Mouse (Mus musculus) embryonic facial prominence, embryonic 12.5 days (tissue): Measurements from ENCODE around the gene Olfr131. TPM values are rescaled to one million over a fixed set of nuclear protein-coding genes. Genes with fewer than 3 reads are reported as not detected.
"Not testable (repeated sequence)": the region's sequence is repeated elsewhere in the genome, so short reads cannot be mapped to it uniquely, and the experiment has no call there.

Experiments used
- ATAC-seq: fragments of 200-750 bp; cut with Nextera tagmentation; 2 replicates; pipeline ENCODE4 v1.8.0; 2017; ENCODE audit not compliant: insufficient number of reproducible peaks, insufficient read depth, low FRiP score, low TSS enrichment
- H3K27ac ChIP-seq: fragments of 300-500 bp; sonication (generic); 2 replicates; pipeline ENCODE4 v1.5.1; 2016; ENCODE audit warnings: mild to moderate bottlenecking
- H3K27me3 ChIP-seq: fragments of 300-500 bp; sonication (generic); 2 replicates; pipeline ENCODE4 v1.6.1; 2016; ENCODE audit warnings: mild to moderate bottlenecking, moderate library complexity
- H3K36me3 ChIP-seq: fragments of 300-500 bp; sonication (generic); 2 replicates; pipeline ENCODE4 v1.6.1; 2016; ENCODE audit warnings: mild to moderate bottlenecking
- H3K4me1 ChIP-seq: fragments of 300-500 bp; sonication (generic); 2 replicates; pipeline ENCODE4 v1.6.1; 2016
- H3K4me2 ChIP-seq: fragments of 300-500 bp; sonication (generic); replicated peaks from 2 replicates; pipeline ENCODE4 v1.6.1; 2016; ENCODE audit warnings: mild to moderate bottlenecking, moderate library complexity
- H3K4me3 ChIP-seq: fragments of 300-500 bp; sonication (generic); 2 replicates; pipeline ENCODE4 v1.5.1; 2016; ENCODE audit warnings: mild to moderate bottlenecking
- H3K9ac ChIP-seq: fragments of 300-500 bp; sonication (generic); 2 replicates; pipeline ENCODE4 v1.6.1; 2016; ENCODE audit warnings: mild to moderate bottlenecking, moderate library complexity
- H3K9me3 ChIP-seq: fragments of 300-500 bp; sonication (generic); 2 replicates; pipeline ENCODE4 v1.6.1; 2016; ENCODE audit warnings: mild to moderate bottlenecking, moderate library complexity
- WGBS: fragments of 180-500 bp; shearing (Covaris S2); methylation state at CpG from one replicate; pipeline ENCODE4 v1.1.7; 2016; 5-methylcytosine and 5-hydroxymethylcytosine counted together
- polyA plus RNA-seq: library from polyadenylated mRNA; unstranded; fragments of >200 nt; fragmentation: Nextera tagmentation; extraction: Ambion mirVana; gene quantifications from 2 replicates; pipeline ENCODE4 v1.2.1, GENCODE M21; 2016

Gene Olfr131
- polyA plus RNA-seq, result not detected in 2 replicates

- Histone ChIP-seq H3K4me1 (no peaks in the 10 kb centered on the region), H3K27ac (no peak within 1 kb of the TSS), H3K27me3 (no peaks in the 10 kb centered on the region), H3K9ac (no peak within 1 kb of the TSS), H3K36me3 (no peaks in the 10 kb centered on the region), H3K9me3 (no peaks in the 10 kb centered on the region), H3K4me2 (no peak within 1 kb of the TSS), H3K4me3 (no peak within 1 kb of the TSS)
- ATAC-seq, result no peak
Measured at GRCm38 (mm10) chr17:38088593-38088992, at the start of gene Olfr131. Gene Olfr131, minus strand, starts transcription at chr17:38088693.

- no peaks in the 10 kb centered on the region for H3K36me3 ChIP-seq
- no peak for ATAC-seq
- no peaks in the 10 kb centered on the region for H3K4me1 ChIP-seq
- no peak within 1 kb of the TSS for H3K27ac ChIP-seq
- 46% methylated on average over 1 of the region's 1 CpGs for WGBS
- no peaks in the 10 kb centered on the region for H3K9me3 ChIP-seq
- no peak within 1 kb of the TSS for H3K4me3 ChIP-seq
- no peak within 1 kb of the TSS for H3K4me2 ChIP-seq
- no peak within 1 kb of the TSS for H3K9ac ChIP-seq
- H3K27me3 ChIP-seq, result no peaks in the 10 kb centered on the region
Measured at GRCm38 (mm10) chr17:38134426-38134825, 45.9 kb upstream of the Olfr131 start, which contains the start of gene Olfr132. Gene Olfr132, minus strand, starts transcription at chr17:38134526.

- WGBS, result 77% methylated on average over 3 of the region's 3 CpGs
- H3K9me3 ChIP-seq, H3K27ac ChIP-seq, H3K4me2 ChIP-seq, H3K27me3 ChIP-seq, ATAC-seq, H3K9ac ChIP-seq, H3K4me3 ChIP-seq, H3K36me3 ChIP-seq, H3K4me1 ChIP-seq: not testable (repeated sequence)
Measured at GRCm38 (mm10) chr17:38125371-38125770, 36.9 kb upstream of the Olfr131 start.

DNA sequence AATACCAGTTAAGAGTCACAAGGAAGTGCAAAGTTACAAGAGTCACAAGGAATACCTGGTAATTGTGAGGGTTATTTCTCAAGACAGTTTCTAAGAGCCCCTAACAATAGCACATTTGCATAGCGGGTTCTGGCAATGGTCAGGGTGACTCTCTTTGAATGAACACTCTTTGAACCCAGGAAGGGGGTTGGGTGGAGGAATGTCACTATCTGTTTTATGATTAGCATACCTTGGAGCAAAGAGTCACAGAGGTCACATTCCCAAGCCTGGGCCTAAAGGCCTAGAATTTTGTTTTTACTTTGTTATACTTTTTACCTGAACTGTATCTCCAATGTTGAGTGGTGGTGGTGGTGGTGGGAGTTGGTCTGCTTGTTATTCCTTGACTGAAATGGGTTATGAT, 35.7 kb upstream of the Olfr131 start:
- not testable (repeated sequence) for H3K36me3 ChIP-seq, H3K4me2 ChIP-seq, H3K9ac ChIP-seq, H3K4me3 ChIP-seq, ATAC-seq, H3K27me3 ChIP-seq, H3K9me3 ChIP-seq, H3K4me1 ChIP-seq, H3K27ac ChIP-seq
- WGBS, result 65% methylated on average over 1 of the region's 1 CpGs

DNA sequence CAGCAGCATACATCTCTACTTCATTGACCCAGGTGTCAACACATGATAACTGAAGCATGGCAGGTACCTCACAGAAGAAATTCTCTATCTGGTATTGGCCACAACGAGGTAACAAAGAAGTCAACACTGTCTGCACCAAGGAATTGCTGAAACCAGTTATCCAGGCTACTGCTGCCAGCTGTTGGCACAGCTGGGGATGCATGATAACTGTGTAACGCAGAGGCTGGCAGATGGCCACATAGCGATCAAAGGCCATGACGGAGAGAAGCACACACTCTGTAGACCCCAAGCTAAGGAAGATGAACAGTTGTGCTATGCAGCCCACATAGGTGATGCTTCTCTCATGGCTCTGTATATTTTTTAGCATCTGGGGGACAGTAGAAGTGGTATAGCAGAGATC, 6.1 kb downstream of the Olfr131 start:
- Histone ChIP-seq H3K27me3 (no peaks in the 10 kb centered on the region), H3K27ac (no peak overlapping the region), H3K9me3 (0 out of 2 replicates have a peak, but pooled peaks cover 4% of the 10 kb centered on the region), H3K4me3 (no peak overlapping the region), H3K4me1 (no peaks in the 10 kb centered on the region), H3K4me2 (no peak overlapping the region), H3K36me3 (no peaks in the 10 kb centered on the region), H3K9ac (no peak overlapping the region)
- WGBS, result 86% methylated on average over 4 of the region's 4 CpGs
- no peak for ATAC-seq

GRCm38 (mm10) chr17:38063621-38064020, 24.9 kb downstream of the Olfr131 start, which contains the start of gene Olfr130:
Gene Olfr130, plus strand, starts transcription at chr17:38063921.
- no peaks in the 10 kb centered on the region for H3K4me1 ChIP-seq
- H3K27me3 ChIP-seq, result no peaks in the 10 kb centered on the region
- H3K27ac ChIP-seq, result no peak within 1 kb of the TSS
- H3K4me2 ChIP-seq, result no peak within 1 kb of the TSS
- WGBS, result 81% methylated on average over 1 of the region's 1 CpGs
- ATAC-seq, result no peak
- no peaks in the 10 kb centered on the region for H3K36me3 ChIP-seq
- H3K9me3 ChIP-seq, result no peaks in the 10 kb centered on the region
- no peak within 1 kb of the TSS for H3K9ac ChIP-seq
- no peak within 1 kb of the TSS for H3K4me3 ChIP-seq

DNA sequence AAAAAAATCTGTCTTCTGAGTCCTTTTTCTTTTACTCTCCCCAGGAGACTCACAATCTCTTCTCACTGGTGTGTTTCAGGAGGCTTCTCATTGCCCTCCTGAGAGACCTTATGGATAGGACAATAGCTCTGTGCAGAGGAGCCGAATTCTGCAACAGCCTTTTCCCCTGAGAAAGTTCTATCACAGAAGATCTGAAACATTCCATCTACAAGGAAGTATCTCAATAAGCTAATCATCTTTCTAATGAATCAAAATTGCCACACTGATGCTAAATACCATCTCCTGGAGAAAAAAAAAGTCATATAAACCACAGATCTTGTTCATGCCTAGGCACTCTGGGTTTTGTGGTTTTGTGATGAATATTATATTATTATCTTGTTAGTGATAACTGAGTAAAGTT, 28.5 kb downstream of the Olfr131 start, which contains the start of gene Olfr129:
Gene Olfr129, minus strand, starts transcription at position 101 of the 400 bp plus-strand sequence.
- Histone ChIP-seq H3K9ac (no peak within 1 kb of the TSS), H3K4me2 (no peak within 1 kb of the TSS), H3K27ac (no peak within 1 kb of the TSS), H3K9me3 (0 out of 2 replicates have a peak, but pooled peaks cover 3% of the 10 kb centered on the region), H3K4me1 (no peaks in the 10 kb centered on the region), H3K4me3 (no peak within 1 kb of the TSS), H3K27me3 (no peaks in the 10 kb centered on the region), H3K36me3 (no peaks in the 10 kb centered on the region)
- no peak for ATAC-seq
- WGBS, result 68% methylated on average over 1 of the region's 1 CpGs

Other genes starting within 250 kb of the Olfr131 start
- gene Olfr126, start 241.2 kb downstream of the Olfr131 start, polyA plus RNA-seq, result not detected in 2 replicates
- gene Olfr127, start 188.3 kb downstream of the Olfr131 start, polyA plus RNA-seq, result not detected in 2 replicates
- not detected in 2 replicates for gene Olfr128, start 168.1 kb downstream of the Olfr131 start, polyA plus RNA-seq
- gene Olfr761, start 135.6 kb downstream of the Olfr131 start, polyA plus RNA-seq, result not detected in 2 replicates
- not detected in 2 replicates for gene Olfr129, start 28.6 kb downstream of the Olfr131 start, polyA plus RNA-seq
- not detected in 2 replicates for gene Olfr130, start 24.8 kb downstream of the Olfr131 start, polyA plus RNA-seq
- gene Olfr132, start 45.8 kb upstream of the Olfr131 start, polyA plus RNA-seq, result not detected in 2 replicates
- gene Olfr133, start 56.6 kb upstream of the Olfr131 start, polyA plus RNA-seq, result not detected in 2 replicates
- gene Olfr134, start 82.7 kb upstream of the Olfr131 start, polyA plus RNA-seq, result not detected in 2 replicates
- gene Olfr135, start 115.6 kb upstream of the Olfr131 start, polyA plus RNA-seq, result not detected in 2 replicates
- not detected in 2 replicates for gene Olfr138, start 172.3 kb upstream of the Olfr131 start, polyA plus RNA-seq
- not detected in 2 replicates for gene Olfr137, start 218.9 kb upstream of the Olfr131 start, polyA plus RNA-seq
- gene Olfr136, start 241.1 kb upstream of the Olfr131 start, polyA plus RNA-seq, result not detected in 2 replicates